Mouse (Mus musculus) macrophage (primary cell): ENCODE measurements around the gene Tubb5. TPM values are rescaled to one million over a fixed set of nuclear protein-coding genes. Genes with fewer than 3 reads are reported as not detected.

ENCODE experiments used
- H3K27ac ChIP-seq: fragments of 350-480 bp; formaldehyde crosslinking; 2 replicates; pipeline ENCODE4 v1.9.0; 2021
- H3K36me3 ChIP-seq: fragments of 350-480 bp; formaldehyde crosslinking; 2 replicates; pipeline ENCODE4 v1.9.0; 2021; ENCODE audit errors: inconsistent target
- H3K4me3 ChIP-seq: fragments of 350-480 bp; formaldehyde crosslinking; 2 replicates; pipeline ENCODE4 v1.9.0; 2021; ENCODE audit errors: inconsistent target
- H3K79me2 ChIP-seq: fragments of 350-480 bp; formaldehyde crosslinking; 2 replicates; pipeline ENCODE4 v1.9.0; 2021; ENCODE audit errors: inconsistent target
- WGBS: methylation state at CpG from one replicate; pipeline ENCODE4 v1.1.7; 2026; ENCODE audit warnings: inconsistent platforms; ENCODE audit not compliant: missing documents; 5-methylcytosine and 5-hydroxymethylcytosine counted together
- polyA plus RNA-seq: library from polyadenylated mRNA; stranded (reverse); fragments of 250-400 nt; gene quantifications from 3 replicates; pipeline ENCODE4 v1.2.4, GENCODE M21; 2018; ENCODE audit warnings: inconsistent platforms

Gene Tubb5
- polyA plus RNA-seq, 1 experiment from 2014 or later = 205 TPM

- Histone ChIP-seq H3K79me2 (peaks cover 37% of the 10 kb centered on the region), H3K36me3 (peaks cover 13% of the 10 kb centered on the region), H3K27ac (peak within 1 kb of the TSS; percentile 73), H3K4me3 (peak within 1 kb of the TSS; percentile 74)
- WGBS = under 1% methylated on average over 50 of the region's 59 CpGs
Observed at GRCm38 (mm10) chr17:35841076-35841950, 3.2 kb upstream of the Tubb5 start, which contains the start of gene Mdc1. Gene Mdc1 (plus strand): TSS chr17:35841515.

GRCm38 (mm10) chr17:35840561-35840960 is 2.5 kb upstream of the Tubb5 start:
- WGBS = 67% methylated on average over 11 of the region's 14 CpGs
- Histone ChIP-seq H3K27ac (peak overlapping the region; percentile 54), H3K79me2 (peaks cover 44% of the 10 kb centered on the region), H3K36me3 (peaks cover 12% of the 10 kb centered on the region), H3K4me3 (peak overlapping the region; percentile 19)

- H3K27ac ChIP-seq = peak overlapping the region; percentile 64
- WGBS = 67% methylated on average over 3 of the region's 3 CpGs
- peaks cover 21% of the 10 kb centered on the region for H3K36me3 ChIP-seq
- peak overlapping the region; percentile 34 for H3K4me3 ChIP-seq
- peaks cover 60% of the 10 kb centered on the region for H3K79me2 ChIP-seq
Observed at GRCm38 (mm10) chr17:35839002-35839401, 896 bp upstream of the Tubb5 start.

GRCm38 (mm10) chr17:35838570-35838969 is 464 bp upstream of the Tubb5 start:
- H3K36me3 ChIP-seq = peaks cover 24% of the 10 kb centered on the region
- H3K4me3 ChIP-seq = peak overlapping the region; percentile 34
- H3K27ac ChIP-seq = peak overlapping the region; percentile 64
- WGBS = 9% methylated on average over 5 of the region's 5 CpGs
- peaks cover 63% of the 10 kb centered on the region for H3K79me2 ChIP-seq

DNA sequence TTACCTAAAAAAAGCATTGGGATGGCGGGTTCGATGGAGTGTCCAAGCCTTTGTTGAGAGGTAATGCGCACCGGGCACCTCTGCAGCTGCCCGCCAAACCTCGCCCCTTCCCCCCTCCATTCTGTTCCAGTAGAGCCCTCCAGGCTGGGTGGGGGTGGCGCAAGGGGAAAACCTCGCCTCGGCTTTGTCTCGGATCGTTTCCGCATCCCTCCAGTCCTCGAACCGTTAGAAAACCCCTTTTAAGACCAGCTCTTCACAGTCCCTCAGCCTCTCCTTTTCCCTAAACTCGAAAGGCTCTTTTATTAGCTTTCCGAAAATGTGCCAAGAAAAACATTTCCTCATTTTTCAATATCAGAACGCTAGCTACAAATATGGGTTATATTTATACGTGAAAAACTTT is 619 bp downstream of the Tubb5 start:
- peak overlapping the region; percentile 96 for H3K27ac ChIP-seq
- peaks cover 58% of the 10 kb centered on the region for H3K79me2 ChIP-seq
- peak overlapping the region; percentile 98 for H3K4me3 ChIP-seq
- under 1% methylated on average over 18 of the region's 18 CpGs for WGBS
- H3K36me3 ChIP-seq = peaks cover 31% of the 10 kb centered on the region

GRCm38 (mm10) chr17:35836991-35837422 is 1.1 kb downstream of the Tubb5 start:
- under 1% methylated on average over 21 of the region's 25 CpGs for WGBS
- Histone ChIP-seq H3K4me3 (peak overlapping the region; percentile 98), H3K27ac (peak overlapping the region; percentile 96), H3K36me3 (peaks cover 36% of the 10 kb centered on the region), H3K79me2 (peaks cover 53% of the 10 kb centered on the region)

DNA sequence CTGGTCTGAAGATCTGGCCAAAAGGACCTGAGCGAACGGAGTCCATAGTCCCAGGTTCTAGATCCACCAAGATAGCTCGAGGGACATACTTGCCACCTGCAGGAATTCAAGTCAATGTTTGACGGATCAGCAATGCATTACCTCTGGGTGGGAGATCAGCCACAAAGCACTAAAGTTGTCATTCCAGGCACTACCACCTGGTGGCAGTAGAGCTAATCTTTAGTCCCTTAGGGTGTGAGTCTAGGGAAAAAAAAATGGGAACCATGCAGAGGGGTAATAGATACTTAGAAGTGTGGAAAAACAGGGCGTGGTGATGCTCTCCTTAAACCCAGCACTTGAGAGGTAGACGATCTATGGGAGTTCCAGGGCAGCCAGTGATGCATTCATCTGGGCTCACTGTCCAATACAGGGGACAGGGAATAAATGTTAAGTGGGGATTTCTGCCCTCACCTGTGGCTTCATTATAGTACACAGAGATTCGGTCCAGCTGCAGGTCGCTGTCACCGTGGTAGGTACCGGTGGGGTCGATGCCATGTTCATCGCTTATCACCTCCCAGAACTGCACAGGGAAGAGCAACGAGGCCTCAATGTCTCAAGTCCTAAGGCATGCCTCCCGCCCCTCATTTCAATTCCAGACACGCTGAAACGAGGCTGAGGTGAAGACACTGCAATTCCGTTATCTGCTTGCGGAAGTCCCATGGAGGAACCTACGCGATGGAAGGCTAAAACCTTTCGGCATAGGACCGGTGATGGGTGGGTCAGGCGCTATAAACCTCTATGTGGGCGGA is 1.7 kb downstream of the Tubb5 start:
- peaks cover 49% of the 10 kb centered on the region for H3K79me2 ChIP-seq
- peaks cover 42% of the 10 kb centered on the region for H3K36me3 ChIP-seq
- peak overlapping the region; percentile 98 for H3K4me3 ChIP-seq
- H3K27ac ChIP-seq = peak overlapping the region; percentile 96
- WGBS = 6% methylated on average over 24 of the region's 24 CpGs

GRCm38 (mm10) chr17:35835424-35836140 is 2.5 kb downstream of the Tubb5 start:
- Histone ChIP-seq H3K4me3 (peak overlapping the region; percentile 98; the same call in 1 of the 2 replicates), H3K36me3 (peaks cover 43% of the 10 kb centered on the region), H3K79me2 (peaks cover 49% of the 10 kb centered on the region), H3K27ac (no peak overlapping the region)
- WGBS = 84% methylated on average over 24 of the region's 26 CpGs

GRCm38 (mm10) chr17:35834696-35835422 is 3.2 kb downstream of the Tubb5 start:
- WGBS = 64% methylated on average over 26 of the region's 26 CpGs
- H3K36me3 ChIP-seq = peaks cover 43% of the 10 kb centered on the region
- H3K27ac ChIP-seq = no peak overlapping the region
- no peak overlapping the region for H3K4me3 ChIP-seq
- peaks cover 49% of the 10 kb centered on the region for H3K79me2 ChIP-seq

GRCm38 (mm10) chr17:35833894-35834293 is 4.2 kb downstream of the Tubb5 start:
- no peak overlapping the region for H3K27ac ChIP-seq
- peaks cover 49% of the 10 kb centered on the region for H3K79me2 ChIP-seq
- H3K4me3 ChIP-seq = no peak overlapping the region
- H3K36me3 ChIP-seq = peaks cover 43% of the 10 kb centered on the region
- WGBS = 68% methylated on average over 4 of the region's 5 CpGs

DNA sequence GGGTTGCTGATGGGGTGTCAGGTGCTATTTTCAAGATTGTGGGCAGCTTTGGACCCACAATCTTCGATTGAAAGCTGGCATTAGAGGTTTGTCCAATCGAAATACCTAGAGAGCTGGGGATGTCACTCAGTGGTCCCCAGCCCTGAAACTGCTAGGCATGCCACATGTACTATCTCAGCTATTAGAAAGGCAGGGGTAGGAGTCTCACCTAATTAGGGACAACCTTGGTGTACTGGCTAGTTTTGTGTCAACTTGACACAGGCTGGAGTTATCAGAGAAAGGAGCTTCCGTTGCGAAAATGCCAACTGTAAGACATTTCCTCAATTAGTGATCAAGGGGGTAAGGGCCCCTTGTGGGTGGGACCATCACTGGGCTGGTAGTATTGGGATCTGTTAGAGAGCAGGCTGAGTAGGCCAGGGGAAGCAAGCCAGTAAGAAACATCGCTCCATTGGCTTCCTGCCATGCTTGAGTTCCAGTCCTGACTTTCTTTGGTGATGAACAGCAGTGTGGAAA is 4.8 kb downstream of the Tubb5 start:
- WGBS = 42% methylated on average over 5 of the region's 5 CpGs
- peaks cover 43% of the 10 kb centered on the region for H3K36me3 ChIP-seq

DNA sequence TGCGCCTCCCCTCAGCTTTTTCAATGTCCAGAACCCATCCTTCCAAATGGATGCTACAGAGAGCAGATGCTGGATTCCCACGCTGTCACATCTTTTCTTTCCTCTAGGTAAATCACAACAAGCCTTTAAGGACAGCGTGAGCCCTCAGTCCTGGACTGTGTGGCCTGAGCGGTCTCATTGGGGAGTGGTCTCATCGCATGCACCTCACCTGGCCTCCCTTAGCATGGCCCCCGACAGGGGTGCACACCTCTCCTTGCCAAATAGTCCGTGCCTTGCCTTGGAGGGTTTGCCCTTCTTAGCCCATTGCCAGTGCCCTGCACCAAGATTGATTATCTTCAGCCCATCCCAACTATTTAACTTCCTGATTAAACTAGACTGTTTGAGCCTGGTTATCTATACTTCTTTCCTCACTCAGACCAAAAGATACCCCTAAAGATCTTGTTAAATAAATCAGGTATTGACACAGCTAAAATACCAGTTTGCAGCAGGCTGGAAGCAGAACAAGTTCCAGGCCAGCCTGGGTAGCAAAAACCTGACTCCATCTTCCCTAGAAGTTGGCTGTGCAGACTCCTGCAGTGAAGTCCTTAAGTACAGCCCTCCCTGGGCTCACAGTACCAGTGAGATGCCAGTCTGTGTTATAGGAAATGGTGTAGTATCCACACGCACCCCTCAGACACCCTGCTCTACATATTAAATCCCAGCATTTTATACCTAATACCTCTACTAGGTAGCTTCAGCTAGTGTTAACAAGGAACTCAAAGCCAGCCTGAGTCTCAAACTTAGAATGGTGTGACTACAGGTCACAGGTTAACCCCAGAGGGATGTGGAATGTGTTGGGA is 5.5 kb downstream of the Tubb5 start:
- H3K27ac ChIP-seq = no peak overlapping the region
- peaks cover 44% of the 10 kb centered on the region for H3K36me3 ChIP-seq
- WGBS = 90% methylated on average over 8 of the region's 8 CpGs
- peaks cover 45% of the 10 kb centered on the region for H3K79me2 ChIP-seq
- H3K4me3 ChIP-seq = no peak overlapping the region

More for the DNA sequence above, 4.8 kb downstream of the Tubb5 start:
- H3K4me3 ChIP-seq = no peak overlapping the region
- H3K79me2 ChIP-seq = peaks cover 49% of the 10 kb centered on the region
- H3K27ac ChIP-seq = no peak overlapping the region

- H3K79me2 ChIP-seq = peaks cover 17% of the 10 kb centered on the region
- H3K36me3 ChIP-seq = peaks cover 59% of the 10 kb centered on the region
- H3K4me3 ChIP-seq = no peak overlapping the region
- 11% methylated on average over 20 of the region's 21 CpGs for WGBS
- no peak overlapping the region for H3K27ac ChIP-seq
Observed at GRCm38 (mm10) chr17:35829737-35830136, 8.4 kb downstream of the Tubb5 start.
